Mouse (Mus musculus): ENCODE data around the gene Phlpp1.

GRCm38 (mm10) chr1:106160916-106161315 is 10.6 kb upstream of the Phlpp1 start:
- TF ChIP-seq CTCF (IDR thresholded peaks at IDR 0.05; ENCODE audit: low read depth) (no peak), EP300 (optimal IDR thresholded peaks at IDR 0.05) (no peak)
